Mouse (Mus musculus) lung, embryonic 15.5 days (tissue): Measurements from ENCODE around the gene Pfkfb4. TPM values are rescaled to one million over a fixed set of nuclear protein-coding genes. Genes with fewer than 3 reads are reported as not detected.

Source experiments
- ATAC-seq: fragments of 200-750 bp; cut with Nextera tagmentation; 2 replicates; pipeline ENCODE4 v1.8.0; 2017; ENCODE audit warnings: moderate number of reproducible peaks, borderline replicate concordance; ENCODE audit not compliant: low FRiP score, low TSS enrichment; ENCODE audit errors: extremely low read depth
- H3K27ac ChIP-seq: fragments of 300-500 bp; sonication (generic); 2 replicates; pipeline ENCODE4 v1.5.1; 2015; ENCODE audit warnings: moderate library complexity, mild to moderate bottlenecking, inconsistent platforms
- H3K27me3 ChIP-seq: fragments of 300-500 bp; sonication (generic); 2 replicates; pipeline ENCODE4 v1.6.1; 2015; ENCODE audit warnings: inconsistent platforms
- H3K36me3 ChIP-seq: fragments of 300-500 bp; sonication (generic); 2 replicates; pipeline ENCODE4 v1.6.1; 2015; ENCODE audit warnings: inconsistent platforms
- H3K4me1 ChIP-seq: fragments of 300-500 bp; sonication (generic); 2 replicates; pipeline ENCODE4 v1.6.1; 2015; ENCODE audit warnings: inconsistent platforms
- H3K4me2 ChIP-seq: fragments of 300-500 bp; sonication (generic); 2 replicates; pipeline ENCODE4 v1.6.1; 2015; ENCODE audit warnings: inconsistent platforms, mild to moderate bottlenecking, moderate library complexity
- H3K4me3 ChIP-seq: fragments of 300-500 bp; sonication (generic); 2 replicates; pipeline ENCODE4 v1.5.1; 2015; ENCODE audit warnings: mild to moderate bottlenecking, inconsistent platforms
- H3K9ac ChIP-seq: fragments of 300-500 bp; sonication (generic); 2 replicates; pipeline ENCODE4 v1.6.1; 2015; ENCODE audit warnings: inconsistent platforms
- H3K9me3 ChIP-seq: fragments of 300-500 bp; sonication (generic); 2 replicates; pipeline ENCODE4 v1.6.1; 2016; ENCODE audit warnings: inconsistent platforms
- WGBS: fragments of 180-500 bp; shearing (Covaris S2); methylation state at CpG from one replicate; pipeline ENCODE4 v1.1.7; 2015; 5-methylcytosine and 5-hydroxymethylcytosine counted together
- polyA plus RNA-seq: library from polyadenylated mRNA; unstranded; fragments of >200 nt; fragmentation: Nextera tagmentation; extraction: Ambion mirVana; gene quantifications from 2 replicates; pipeline ENCODE4 v1.2.1, GENCODE M21; 2015

The Pfkfb4 gene
- polyA plus RNA-seq, 1 experiment from 2014 or later = 11.3 TPM

- ATAC-seq = no peak
- Histone ChIP-seq H3K4me2 (no peak overlapping the region), H3K9me3 (no peaks in the 10 kb centered on the region), H3K27ac (no peak overlapping the region), H3K4me3 (no peak overlapping the region), H3K36me3 (peaks cover 30% of the 10 kb centered on the region), H3K27me3 (no peaks in the 10 kb centered on the region), H3K9ac (no peak overlapping the region), H3K4me1 (peaks cover 14% of the 10 kb centered on the region)
- 71% methylated on average over 6 of the region's 6 CpGs for WGBS
Measured at GRCm38 (mm10) chr9:109053851-109054250, 62.3 kb downstream of the Pfkfb4 start.

GRCm38 (mm10) chr9:109054712-109055111 lies 63.1 kb downstream of the Pfkfb4 start:
- Histone ChIP-seq H3K4me3 (peak overlapping the region; percentile 20), H3K36me3 (peaks cover 30% of the 10 kb centered on the region), H3K9ac (no peak overlapping the region), H3K27ac (peak overlapping the region; percentile 59), H3K27me3 (no peaks in the 10 kb centered on the region), H3K4me2 (peak overlapping the region; percentile 45), H3K4me1 (peaks cover 20% of the 10 kb centered on the region), H3K9me3 (no peaks in the 10 kb centered on the region)
- 4% methylated on average over 7 of the region's 7 CpGs for WGBS
- ATAC-seq = peak; percentile 68; the same call in 1 of the 2 replicates

- Histone ChIP-seq H3K4me2 (peak overlapping the region; percentile 45), H3K27me3 (no peaks in the 10 kb centered on the region), H3K9me3 (no peaks in the 10 kb centered on the region), H3K27ac (peak overlapping the region; percentile 59), H3K36me3 (peaks cover 33% of the 10 kb centered on the region), H3K4me3 (peak overlapping the region; percentile 20), H3K9ac (no peak overlapping the region), H3K4me1 (peaks cover 20% of the 10 kb centered on the region)
- ATAC-seq = no peak
- WGBS = 90% methylated on average over 12 of the region's 12 CpGs
Measured at GRCm38 (mm10) chr9:109055271-109056030, 63.9 kb downstream of the Pfkfb4 start.

GRCm38 (mm10) chr9:109056081-109056690 lies 64.6 kb downstream of the Pfkfb4 start:
- Histone ChIP-seq H3K36me3 (peaks cover 33% of the 10 kb centered on the region), H3K9ac (no peak overlapping the region), H3K9me3 (no peaks in the 10 kb centered on the region), H3K4me1 (peaks cover 20% of the 10 kb centered on the region), H3K4me2 (no peak overlapping the region), H3K4me3 (no peak overlapping the region), H3K27ac (no peak overlapping the region), H3K27me3 (no peaks in the 10 kb centered on the region)
- 91% methylated on average over 17 of the region's 17 CpGs for WGBS
- no peak for ATAC-seq

- no peak overlapping the region for H3K4me3 ChIP-seq
- H3K9ac ChIP-seq = no peak overlapping the region
- no peak for ATAC-seq
- H3K27me3 ChIP-seq = no peaks in the 10 kb centered on the region
- no peak overlapping the region for H3K4me2 ChIP-seq
- no peak overlapping the region for H3K27ac ChIP-seq
- no peaks in the 10 kb centered on the region for H3K9me3 ChIP-seq
- peaks cover 32% of the 10 kb centered on the region for H3K36me3 ChIP-seq
- 76% methylated on average over 4 of the region's 4 CpGs for WGBS
- H3K4me1 ChIP-seq = peaks cover 20% of the 10 kb centered on the region
Measured at GRCm38 (mm10) chr9:109056916-109057315, 65.3 kb downstream of the Pfkfb4 start.

- H3K27me3 ChIP-seq = no peaks in the 10 kb centered on the region
- H3K4me3 ChIP-seq = no peak overlapping the region
- no peak for ATAC-seq
- H3K9me3 ChIP-seq = no peaks in the 10 kb centered on the region
- no peak overlapping the region for H3K27ac ChIP-seq
- WGBS = 93% methylated on average over 5 of the region's 5 CpGs
- H3K4me1 ChIP-seq = peaks cover 20% of the 10 kb centered on the region
- no peak overlapping the region for H3K9ac ChIP-seq
- H3K36me3 ChIP-seq = peaks cover 32% of the 10 kb centered on the region
- no peak overlapping the region for H3K4me2 ChIP-seq
Measured at GRCm38 (mm10) chr9:109057543-109057942, 66.0 kb downstream of the Pfkfb4 start.

GRCm38 (mm10) chr9:109058006-109058765 lies 66.6 kb downstream of the Pfkfb4 start:
- H3K27ac ChIP-seq = no peak overlapping the region; the same call in 1 of the 2 replicates
- no peaks in the 10 kb centered on the region for H3K9me3 ChIP-seq
- ATAC-seq = no peak
- no peaks in the 10 kb centered on the region for H3K27me3 ChIP-seq
- peaks cover 35% of the 10 kb centered on the region for H3K36me3 ChIP-seq
- H3K4me2 ChIP-seq = peak overlapping the region; percentile 60; the same call in 1 of the 2 replicates
- H3K4me1 ChIP-seq = peaks cover 20% of the 10 kb centered on the region
- 91% methylated on average over 19 of the region's 19 CpGs for WGBS
- H3K4me3 ChIP-seq = no peak overlapping the region
- no peak overlapping the region for H3K9ac ChIP-seq

GRCm38 (mm10) chr9:109059136-109059903 lies 67.7 kb downstream of the Pfkfb4 start, which contains the start of gene Trex1:
Gene Trex1 (minus strand): TSS chr9:109059734.
- peak within 1 kb of the TSS; percentile 50 for H3K9ac ChIP-seq
- peaks cover 46% of the 10 kb centered on the region for H3K36me3 ChIP-seq
- H3K27ac ChIP-seq = peak within 1 kb of the TSS; percentile 89
- H3K4me2 ChIP-seq = peak within 1 kb of the TSS; percentile 60
- H3K4me1 ChIP-seq = peaks cover 19% of the 10 kb centered on the region
- peak within 1 kb of the TSS; percentile 39 for H3K4me3 ChIP-seq
- ATAC-seq = peak; percentile 89
- no peaks in the 10 kb centered on the region for H3K27me3 ChIP-seq
- no peaks in the 10 kb centered on the region for H3K9me3 ChIP-seq
- WGBS = 15% methylated on average over 15 of the region's 15 CpGs

GRCm38 (mm10) chr9:109060184-109060897 lies 68.8 kb downstream of the Pfkfb4 start:
- Histone ChIP-seq H3K4me3 (no peak overlapping the region), H3K4me2 (no peak overlapping the region), H3K4me1 (peaks cover 11% of the 10 kb centered on the region), H3K27ac (no peak overlapping the region), H3K9ac (no peak overlapping the region), H3K27me3 (no peaks in the 10 kb centered on the region), H3K9me3 (no peaks in the 10 kb centered on the region), H3K36me3 (peaks cover 56% of the 10 kb centered on the region)
- 88% methylated on average over 16 of the region's 16 CpGs for WGBS
- no peak for ATAC-seq

GRCm38 (mm10) chr9:109060898-109061295 lies 69.3 kb downstream of the Pfkfb4 start:
- 84% methylated on average over 5 of the region's 5 CpGs for WGBS
- peaks cover 10% of the 10 kb centered on the region; the same call in 1 of the 2 replicates for H3K4me1 ChIP-seq
- H3K4me2 ChIP-seq = no peak overlapping the region
- no peaks in the 10 kb centered on the region for H3K9me3 ChIP-seq
- H3K27ac ChIP-seq = no peak overlapping the region
- H3K9ac ChIP-seq = no peak overlapping the region
- H3K27me3 ChIP-seq = no peaks in the 10 kb centered on the region
- peaks cover 62% of the 10 kb centered on the region for H3K36me3 ChIP-seq
- no peak for ATAC-seq
- no peak overlapping the region for H3K4me3 ChIP-seq
